Mouse (Mus musculus): ENCODE results near the gene Aldh1a3. TPM values are rescaled to one million over a fixed set of nuclear protein-coding genes. Genes with fewer than 3 reads are reported as not detected.

Gene Aldh1a3
- polyA plus RNA-seq, 1 experiment: 10.7 TPM

DNA sequence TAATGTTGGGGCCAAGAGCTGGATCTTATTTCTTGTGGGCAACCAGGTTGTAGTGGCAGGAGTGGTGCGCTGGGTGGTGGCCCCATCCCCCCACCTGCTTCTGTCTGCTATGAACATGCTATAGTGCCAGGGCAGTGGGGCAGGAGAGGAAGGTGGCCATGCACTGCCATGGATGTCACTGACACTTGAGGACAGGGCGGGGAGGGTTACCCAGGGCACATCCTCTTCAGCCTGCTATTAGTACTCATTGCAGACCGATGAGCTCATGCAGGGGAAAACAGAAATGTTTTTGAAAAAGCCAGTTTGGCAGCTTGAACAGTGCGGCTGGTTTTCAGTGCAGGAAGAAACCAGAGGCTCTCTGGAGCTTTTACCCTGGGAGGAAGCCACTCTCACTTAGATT lies 10.5 kb downstream of the Aldh1a3 start:
- H3K4me1 ChIP-seq (ENCODE audit: control insufficient read depth, insufficient read depth, low read length): no peaks in the 10 kb centered on the region
- TF ChIP-seq POLR2A (IDR thresholded peaks at IDR 0.05; ENCODE audit: low read depth, low read length) (no peak), CTCF (conservative IDR thresholded peaks at IDR 0.05; ENCODE audit: insufficient read depth, insufficient read length, low read depth, low read length) (no peak)
- H3K27ac ChIP-seq (ENCODE audit: insufficient read depth, low read depth, low read length): no peak overlapping the region
- DNase-seq: peak; percentile 18
- WGBS: 68% methylated on average over 4 of the region's 4 CpGs
- H3K36me3 ChIP-seq (ENCODE audit: control insufficient read depth, insufficient read depth, low read length): no peaks in the 10 kb centered on the region
- no peak overlapping the region for H3K4me3 ChIP-seq (ENCODE audit: insufficient read depth, low read depth, low read length)
- no peaks in the 10 kb centered on the region for H3K27me3 ChIP-seq (replicated peaks; ENCODE audit: control insufficient read depth, insufficient read depth, low read length)

DNA sequence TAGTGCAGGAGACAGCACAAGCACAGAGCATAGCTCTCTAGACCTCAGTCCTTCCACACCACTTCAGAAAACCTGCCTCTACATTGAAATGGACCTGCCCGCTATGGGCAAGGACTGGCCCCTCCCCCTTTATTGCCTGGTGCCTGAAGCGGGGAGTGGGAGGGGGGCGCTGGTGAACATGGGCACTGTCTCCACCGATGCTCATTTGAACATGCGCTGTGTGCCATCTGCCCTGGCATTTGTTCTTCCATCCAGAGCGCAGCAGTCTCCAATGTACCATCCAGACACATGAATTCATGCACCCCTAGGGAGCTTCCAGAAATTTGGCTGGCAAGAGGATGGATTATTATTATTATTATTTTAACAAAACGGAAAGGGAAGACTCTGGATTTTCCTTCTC lies 14.2 kb downstream of the Aldh1a3 start:
- Histone ChIP-seq H3K4me3 (ENCODE audit: insufficient read depth, low read depth, low read length) (no peak overlapping the region), H3K4me1 (ENCODE audit: control insufficient read depth, insufficient read depth, low read length) (no peaks in the 10 kb centered on the region), H3K36me3 (ENCODE audit: control insufficient read depth, insufficient read depth, low read length) (no peaks in the 10 kb centered on the region), H3K27me3 (replicated peaks; ENCODE audit: control insufficient read depth, insufficient read depth, low read length) (no peaks in the 10 kb centered on the region), H3K27ac (ENCODE audit: insufficient read depth, low read depth, low read length) (no peak overlapping the region)
- no peak for DNase-seq
- TF ChIP-seq CTCF (conservative IDR thresholded peaks at IDR 0.05; ENCODE audit: insufficient read depth, insufficient read length, low read depth, low read length): no peak
- no peak for TF ChIP-seq POLR2A (IDR thresholded peaks at IDR 0.05; ENCODE audit: low read depth, low read length)
- WGBS: 80% methylated on average over 7 of the region's 7 CpGs

GRCm38 (mm10) chr7:66409433-66409832 lies 17.9 kb downstream of the Aldh1a3 start:
- TF ChIP-seq POLR2A (IDR thresholded peaks at IDR 0.05; ENCODE audit: low read depth, low read length) (no peak), CTCF (conservative IDR thresholded peaks at IDR 0.05; ENCODE audit: insufficient read depth, insufficient read length, low read depth, low read length) (peak; percentile 70)
- no peak overlapping the region for H3K4me3 ChIP-seq (ENCODE audit: insufficient read depth, low read depth, low read length)
- no peaks in the 10 kb centered on the region for H3K36me3 ChIP-seq (ENCODE audit: control insufficient read depth, insufficient read depth, low read length)
- WGBS: 69% methylated on average over 6 of the region's 6 CpGs
- no peaks in the 10 kb centered on the region for H3K27me3 ChIP-seq (replicated peaks; ENCODE audit: control insufficient read depth, insufficient read depth, low read length)
- H3K27ac ChIP-seq (ENCODE audit: insufficient read depth, low read depth, low read length): no peak overlapping the region
- peak; percentile 41 for DNase-seq
- no peaks in the 10 kb centered on the region for H3K4me1 ChIP-seq (ENCODE audit: control insufficient read depth, insufficient read depth, low read length)

DNA sequence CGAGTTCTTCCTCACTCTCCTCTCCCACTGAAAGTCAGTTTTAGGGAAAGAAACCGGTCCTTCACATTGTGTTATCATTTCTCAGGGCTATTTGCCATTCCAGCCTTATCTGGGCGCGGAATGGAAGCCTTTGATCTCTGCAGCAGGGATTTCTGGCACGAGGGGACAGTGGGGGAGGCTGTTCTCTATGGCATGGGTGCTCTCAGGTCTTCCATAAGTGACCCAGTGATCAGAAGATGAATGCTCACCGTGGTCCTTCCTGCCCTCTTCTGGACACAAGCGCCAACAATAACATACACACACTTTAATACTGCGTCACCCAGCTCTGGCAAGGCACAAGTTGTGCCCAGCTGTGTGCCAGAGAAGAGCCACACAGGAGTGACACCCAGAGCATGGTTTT lies 20.3 kb downstream of the Aldh1a3 start:
- TF ChIP-seq POLR2A (IDR thresholded peaks at IDR 0.05; ENCODE audit: low read depth, low read length) (no peak), CTCF (conservative IDR thresholded peaks at IDR 0.05; ENCODE audit: insufficient read depth, insufficient read length, low read depth, low read length) (no peak)
- WGBS: 80% methylated on average over 8 of the region's 8 CpGs
- H3K4me3 ChIP-seq (ENCODE audit: insufficient read depth, low read depth, low read length): no peak overlapping the region
- H3K27me3 ChIP-seq (replicated peaks; ENCODE audit: control insufficient read depth, insufficient read depth, low read length): no peaks in the 10 kb centered on the region
- no peak overlapping the region for H3K27ac ChIP-seq (ENCODE audit: insufficient read depth, low read depth, low read length)
- H3K4me1 ChIP-seq (ENCODE audit: control insufficient read depth, insufficient read depth, low read length): no peaks in the 10 kb centered on the region
- no peaks in the 10 kb centered on the region for H3K36me3 ChIP-seq (ENCODE audit: control insufficient read depth, insufficient read depth, low read length)
- DNase-seq: no peak

- DNase-seq: no peak
- H3K27ac ChIP-seq (ENCODE audit: insufficient read depth, low read depth, low read length): no peak overlapping the region; the same call in 1 of the 2 replicates
- 60% methylated on average over 13 of the region's 13 CpGs for WGBS
These were observed 21.2 kb downstream of the Aldh1a3 start for GRCm38 (mm10) chr7:66405951-66406721.

DNA sequence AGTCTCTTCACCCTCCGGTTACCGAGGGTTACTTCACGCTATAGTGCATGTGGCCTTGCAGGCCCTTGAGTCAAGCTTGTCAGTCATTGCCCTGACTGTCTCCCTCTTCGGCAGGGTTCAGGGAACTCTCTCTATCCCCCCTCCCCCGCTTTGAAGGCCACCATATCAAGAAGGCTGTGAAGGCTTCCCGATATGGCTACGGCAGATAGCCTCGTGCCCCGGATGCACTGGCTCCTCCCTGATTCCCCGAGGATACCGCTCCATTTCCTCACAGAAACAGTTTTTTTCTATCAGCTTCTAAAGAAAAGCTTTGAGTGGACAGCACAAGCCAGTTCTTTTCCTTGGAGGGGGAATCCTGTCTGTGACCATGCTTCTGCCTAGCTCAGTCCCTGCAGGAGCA lies 21.8 kb downstream of the Aldh1a3 start:
- H3K4me1 ChIP-seq (ENCODE audit: control insufficient read depth, insufficient read depth, low read length): no peaks in the 10 kb centered on the region
- peak; percentile 42 for DNase-seq
- no peak for TF ChIP-seq POLR2A (IDR thresholded peaks at IDR 0.05; ENCODE audit: low read depth, low read length)
- TF ChIP-seq CTCF (conservative IDR thresholded peaks at IDR 0.05; ENCODE audit: insufficient read depth, insufficient read length, low read depth, low read length): no peak
- 49% methylated on average over 11 of the region's 11 CpGs for WGBS
- no peaks in the 10 kb centered on the region for H3K36me3 ChIP-seq (ENCODE audit: control insufficient read depth, insufficient read depth, low read length)
- H3K27me3 ChIP-seq (replicated peaks; ENCODE audit: control insufficient read depth, insufficient read depth, low read length): no peaks in the 10 kb centered on the region
- no peak overlapping the region for H3K4me3 ChIP-seq (ENCODE audit: insufficient read depth, low read depth, low read length)
- no peak overlapping the region; the same call in 1 of the 2 replicates for H3K27ac ChIP-seq (ENCODE audit: insufficient read depth, low read depth, low read length)

More at GRCm38 (mm10) chr7:66405951-66406721, 21.2 kb downstream of the Aldh1a3 start:
- H3K4me1 ChIP-seq (ENCODE audit: control insufficient read depth, insufficient read depth, low read length): no peaks in the 10 kb centered on the region
- no peak overlapping the region for H3K4me3 ChIP-seq (ENCODE audit: insufficient read depth, low read depth, low read length)
- no peak for TF ChIP-seq CTCF (conservative IDR thresholded peaks at IDR 0.05; ENCODE audit: insufficient read depth, insufficient read length, low read depth, low read length)
- TF ChIP-seq POLR2A (IDR thresholded peaks at IDR 0.05; ENCODE audit: low read depth, low read length): no peak
- no peaks in the 10 kb centered on the region for H3K27me3 ChIP-seq (replicated peaks; ENCODE audit: control insufficient read depth, insufficient read depth, low read length)
- no peaks in the 10 kb centered on the region for H3K36me3 ChIP-seq (ENCODE audit: control insufficient read depth, insufficient read depth, low read length)

DNA sequence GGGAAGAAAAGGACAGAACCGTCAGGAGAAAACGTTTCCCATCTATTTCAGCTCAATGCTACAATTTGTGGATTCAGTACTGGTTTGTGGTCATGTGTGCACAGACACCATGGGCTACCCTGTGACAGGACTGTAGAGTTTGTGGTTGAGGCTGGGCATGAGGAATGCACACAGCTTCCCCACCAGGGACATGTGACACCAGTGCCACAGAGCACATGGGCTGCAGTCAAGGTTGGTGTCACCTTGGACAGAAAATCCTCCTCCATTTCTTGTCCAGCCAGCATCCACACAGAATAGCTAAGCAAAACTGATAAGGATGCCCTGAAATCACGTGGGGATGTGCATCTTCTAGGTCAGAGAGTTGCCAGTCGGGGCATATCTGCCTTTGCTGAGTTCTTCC lies 22.5 kb downstream of the Aldh1a3 start:
- Histone ChIP-seq H3K36me3 (ENCODE audit: control insufficient read depth, insufficient read depth, low read length) (no peaks in the 10 kb centered on the region), H3K27ac (ENCODE audit: insufficient read depth, low read depth, low read length) (no peak overlapping the region), H3K27me3 (replicated peaks; ENCODE audit: control insufficient read depth, insufficient read depth, low read length) (no peaks in the 10 kb centered on the region), H3K4me3 (ENCODE audit: insufficient read depth, low read depth, low read length) (no peak overlapping the region), H3K4me1 (ENCODE audit: control insufficient read depth, insufficient read depth, low read length) (no peaks in the 10 kb centered on the region)
- no peak for TF ChIP-seq POLR2A (IDR thresholded peaks at IDR 0.05; ENCODE audit: low read depth, low read length)
- WGBS: 70% methylated on average over 4 of the region's 4 CpGs
- no peak for DNase-seq

All from kidney, adult 2 months (tissue).